Mouse (Mus musculus) stomach, embryonic 15.5 days (tissue): ENCODE data around the gene D8Ertd738e. TPM values are rescaled to one million over a fixed set of nuclear protein-coding genes. Genes with fewer than 3 reads are reported as not detected.

Experiments used
- ATAC-seq: fragments of 200-750 bp; cut with Nextera tagmentation; 2 replicates; pipeline ENCODE4 v1.8.0; 2017; ENCODE audit warnings: low read depth, moderate number of reproducible peaks, moderate TSS enrichment; ENCODE audit not compliant: insufficient read depth, low FRiP score
- H3K27ac ChIP-seq: fragments of 300-500 bp; sonication (generic); 2 replicates; pipeline ENCODE4 v1.5.1; 2015; ENCODE audit warnings: mild to moderate bottlenecking, inconsistent platforms
- H3K27me3 ChIP-seq: fragments of 300-500 bp; sonication (generic); replicated peaks from 2 replicates; pipeline ENCODE4 v1.6.1; 2015; ENCODE audit warnings: inconsistent platforms
- H3K36me3 ChIP-seq: fragments of 300-500 bp; sonication (generic); 2 replicates; pipeline ENCODE4 v1.6.1; 2015; ENCODE audit warnings: inconsistent platforms
- H3K4me1 ChIP-seq: fragments of 300-500 bp; sonication (generic); 2 replicates; pipeline ENCODE4 v1.6.1; 2015; ENCODE audit warnings: inconsistent platforms
- H3K4me2 ChIP-seq: fragments of 300-500 bp; sonication (generic); 2 replicates; pipeline ENCODE4 v1.6.1; 2015; ENCODE audit warnings: mild to moderate bottlenecking, inconsistent platforms
- H3K4me3 ChIP-seq: fragments of 300-500 bp; sonication (generic); replicated peaks from 2 replicates; pipeline ENCODE4 v1.5.1; 2015; ENCODE audit warnings: inconsistent platforms
- H3K9ac ChIP-seq: fragments of 300-500 bp; sonication (generic); 2 replicates; pipeline ENCODE4 v1.6.1; 2015; ENCODE audit warnings: inconsistent platforms
- H3K9me3 ChIP-seq: fragments of 300-500 bp; sonication (generic); 2 replicates; pipeline ENCODE4 v1.6.1; 2016; ENCODE audit warnings: inconsistent platforms
- WGBS: fragments of 180-500 bp; shearing (Covaris S2); methylation state at CpG from one replicate; pipeline ENCODE4 v1.1.7; 2015; 5-methylcytosine and 5-hydroxymethylcytosine counted together
- microRNA counts: library from miRNA; unstranded; fragments of <30 nt; microRNA quantifications from one replicate; lab custom pipeline; 2016
- microRNA-seq: library from miRNA; unstranded; fragments of <30 nt; microRNA quantifications from one replicate; pipeline ENCODE4, GENCODE M21; 2016
- polyA plus RNA-seq: library from polyadenylated mRNA; unstranded; fragments of >200 nt; fragmentation: Nextera tagmentation; extraction: Ambion mirVana; gene quantifications from 2 replicates; pipeline ENCODE4 v1.2.1, GENCODE M21; 2015

The D8Ertd738e gene
- polyA plus RNA-seq, 1 experiment from 2014 or later: 311 TPM

DNA sequence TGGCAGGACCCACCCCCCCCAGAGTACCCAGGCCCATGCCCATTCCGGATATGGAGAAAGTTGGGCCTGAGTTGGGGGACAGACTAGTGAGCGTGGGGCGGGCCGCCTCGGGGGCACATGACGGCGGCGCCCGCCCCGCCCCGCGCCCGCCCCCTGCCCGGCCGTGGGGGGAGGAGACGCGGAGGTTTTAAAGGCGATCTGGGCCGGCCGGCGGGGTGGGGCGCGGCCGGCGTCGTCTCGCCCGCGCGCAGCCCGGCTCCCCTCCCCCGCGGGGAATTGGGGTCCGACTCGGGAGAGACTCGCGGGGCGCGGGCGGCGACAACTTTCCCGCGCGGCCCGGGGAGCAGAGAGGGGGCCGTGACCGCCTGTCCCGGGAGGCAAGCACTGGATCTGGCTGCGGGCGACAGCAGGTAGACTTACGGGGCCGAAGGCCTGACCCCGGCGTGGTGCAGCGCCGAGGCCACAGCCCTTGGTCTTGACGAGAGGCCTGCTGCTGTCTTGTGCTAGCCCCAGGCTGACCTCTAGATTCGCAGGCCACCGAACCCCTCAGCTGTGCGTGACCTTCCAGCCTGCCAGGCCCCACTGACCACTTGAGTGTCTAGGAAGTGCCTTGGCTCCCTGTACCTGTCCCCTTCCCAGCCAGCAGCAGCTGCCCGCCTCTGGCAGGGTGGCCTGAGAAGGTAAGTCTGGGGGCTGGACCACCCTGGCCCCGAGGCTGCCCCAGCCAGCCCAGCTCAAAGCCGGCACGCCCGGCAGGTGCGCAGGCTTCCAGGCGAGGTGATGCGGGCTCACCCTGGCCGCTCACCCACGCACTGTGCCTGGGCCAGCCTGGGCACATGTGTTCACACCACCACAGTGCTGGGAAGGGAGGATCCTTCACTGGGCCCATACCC is 48.6 kb downstream of the D8Ertd738e start:
- WGBS: 4% methylated on average over 56 of the region's 70 CpGs
- H3K27ac ChIP-seq: peak overlapping the region; percentile 97
- peak overlapping the region; percentile 91 for H3K4me2 ChIP-seq
- no peaks in the 10 kb centered on the region for H3K9me3 ChIP-seq
- ATAC-seq: peak; percentile 20
- H3K9ac ChIP-seq: peak overlapping the region; percentile 69
- peaks cover 50% of the 10 kb centered on the region for H3K4me1 ChIP-seq
- H3K4me3 ChIP-seq: peak overlapping the region; percentile 76
- H3K27me3 ChIP-seq: no peaks in the 10 kb centered on the region
- H3K36me3 ChIP-seq: 0 out of 2 replicates have a peak, but pooled peaks cover 8% of the 10 kb centered on the region

DNA sequence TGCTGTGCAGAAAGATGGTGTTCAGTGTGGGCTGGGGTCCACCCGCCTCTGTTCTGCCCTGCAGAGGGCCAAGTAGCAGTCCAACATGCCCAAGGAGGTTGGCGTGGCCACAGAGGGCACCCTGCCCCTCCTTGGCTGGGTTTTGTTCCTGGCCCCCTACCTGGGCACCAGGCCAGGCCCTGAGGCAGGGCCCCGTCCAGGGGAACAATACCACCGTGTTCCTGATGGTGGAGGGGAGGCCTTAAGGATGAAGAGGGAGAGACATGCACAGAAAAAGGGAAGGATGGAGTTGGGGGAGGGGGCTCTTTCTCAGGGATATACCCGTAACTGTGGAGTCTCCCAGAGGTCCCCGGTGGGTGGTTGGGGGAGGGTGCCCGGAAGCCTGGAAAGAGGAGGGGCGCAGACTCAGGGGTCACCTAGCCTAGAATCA is 49.4 kb downstream of the D8Ertd738e start:
- Histone ChIP-seq H3K4me3 (peak overlapping the region; percentile 76), H3K36me3 (0 out of 2 replicates have a peak, but pooled peaks cover 5% of the 10 kb centered on the region), H3K4me1 (peaks cover 50% of the 10 kb centered on the region), H3K9ac (peak overlapping the region; percentile 22; the same call in 1 of the 2 replicates), H3K27me3 (no peaks in the 10 kb centered on the region), H3K4me2 (peak overlapping the region; percentile 91), H3K27ac (peak overlapping the region; percentile 97), H3K9me3 (no peaks in the 10 kb centered on the region)
- WGBS: 22% methylated on average over 8 of the region's 8 CpGs
- no peak for ATAC-seq

DNA sequence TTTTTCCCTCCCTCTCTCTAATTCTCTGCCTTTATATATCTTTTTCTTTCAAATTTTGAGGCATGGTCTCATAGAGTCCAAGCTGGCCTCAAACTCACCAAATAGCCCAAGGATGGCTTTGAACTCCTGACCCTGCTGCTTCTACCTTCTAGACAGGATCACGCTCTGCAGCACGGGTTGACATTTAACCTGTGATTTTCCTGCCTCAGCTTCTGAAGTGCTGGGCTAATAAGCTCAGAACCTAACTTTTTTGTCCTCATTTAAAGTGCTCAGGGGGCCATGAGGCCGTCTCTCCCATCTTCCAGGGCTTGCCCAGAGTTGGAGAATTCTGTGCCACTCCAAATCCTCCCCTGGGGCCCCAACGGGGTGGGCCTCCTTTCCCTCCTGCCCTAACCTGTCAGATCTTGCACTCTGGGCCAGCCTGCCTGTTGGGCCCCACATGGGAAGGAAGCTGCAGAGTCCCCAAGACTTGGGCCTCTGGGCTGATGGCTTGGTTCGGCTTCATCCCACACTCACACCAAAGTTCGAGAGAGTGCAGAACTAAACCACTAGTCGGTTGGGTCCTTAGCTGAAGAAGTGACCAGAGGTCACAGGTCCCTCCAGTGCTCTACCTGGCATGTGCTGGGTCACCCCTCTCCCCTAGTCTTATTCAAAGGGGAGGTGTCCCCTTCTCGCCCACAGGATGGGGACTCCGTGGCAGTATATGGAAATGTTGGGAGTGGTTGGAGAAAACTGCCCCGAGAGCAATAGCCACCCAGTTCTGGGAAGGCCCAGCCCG is 50.0 kb downstream of the D8Ertd738e start:
- peak overlapping the region; percentile 97 for H3K27ac ChIP-seq
- peaks cover 50% of the 10 kb centered on the region for H3K4me1 ChIP-seq
- 40% methylated on average over 11 of the region's 11 CpGs for WGBS
- H3K4me3 ChIP-seq: no peak overlapping the region
- no peak overlapping the region; the same call in 1 of the 2 replicates for H3K9ac ChIP-seq
- H3K27me3 ChIP-seq: no peaks in the 10 kb centered on the region
- no peaks in the 10 kb centered on the region for H3K36me3 ChIP-seq
- no peaks in the 10 kb centered on the region for H3K9me3 ChIP-seq
- peak overlapping the region; percentile 91 for H3K4me2 ChIP-seq
- ATAC-seq: no peak

DNA sequence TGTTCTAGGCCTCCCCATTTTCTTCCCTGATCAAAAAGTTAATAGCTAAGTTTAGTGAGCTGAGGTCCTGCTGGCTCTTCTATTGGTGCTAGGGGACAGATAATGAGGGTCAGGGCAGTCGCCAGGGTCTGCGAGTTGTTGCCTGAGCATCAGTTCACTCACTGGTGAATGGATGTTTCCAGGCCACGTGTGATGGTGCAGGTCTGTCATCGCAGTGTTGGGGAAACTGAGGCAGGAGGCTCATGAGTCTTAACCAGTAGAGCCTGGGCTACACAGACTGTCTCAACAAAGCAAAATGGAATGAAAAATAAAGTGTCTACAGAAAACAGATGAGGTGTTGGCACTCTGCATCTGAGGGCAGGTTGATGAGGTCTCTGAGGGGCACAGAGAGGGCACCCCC is 50.6 kb downstream of the D8Ertd738e start:
- Histone ChIP-seq H3K36me3 (no peaks in the 10 kb centered on the region), H3K4me3 (no peak overlapping the region), H3K9ac (no peak overlapping the region), H3K4me1 (peaks cover 45% of the 10 kb centered on the region), H3K9me3 (no peaks in the 10 kb centered on the region), H3K27me3 (no peaks in the 10 kb centered on the region), H3K4me2 (peak overlapping the region; percentile 72), H3K27ac (peak overlapping the region; percentile 97)
- ATAC-seq: no peak
- WGBS: 29% methylated on average over 4 of the region's 4 CpGs

DNA sequence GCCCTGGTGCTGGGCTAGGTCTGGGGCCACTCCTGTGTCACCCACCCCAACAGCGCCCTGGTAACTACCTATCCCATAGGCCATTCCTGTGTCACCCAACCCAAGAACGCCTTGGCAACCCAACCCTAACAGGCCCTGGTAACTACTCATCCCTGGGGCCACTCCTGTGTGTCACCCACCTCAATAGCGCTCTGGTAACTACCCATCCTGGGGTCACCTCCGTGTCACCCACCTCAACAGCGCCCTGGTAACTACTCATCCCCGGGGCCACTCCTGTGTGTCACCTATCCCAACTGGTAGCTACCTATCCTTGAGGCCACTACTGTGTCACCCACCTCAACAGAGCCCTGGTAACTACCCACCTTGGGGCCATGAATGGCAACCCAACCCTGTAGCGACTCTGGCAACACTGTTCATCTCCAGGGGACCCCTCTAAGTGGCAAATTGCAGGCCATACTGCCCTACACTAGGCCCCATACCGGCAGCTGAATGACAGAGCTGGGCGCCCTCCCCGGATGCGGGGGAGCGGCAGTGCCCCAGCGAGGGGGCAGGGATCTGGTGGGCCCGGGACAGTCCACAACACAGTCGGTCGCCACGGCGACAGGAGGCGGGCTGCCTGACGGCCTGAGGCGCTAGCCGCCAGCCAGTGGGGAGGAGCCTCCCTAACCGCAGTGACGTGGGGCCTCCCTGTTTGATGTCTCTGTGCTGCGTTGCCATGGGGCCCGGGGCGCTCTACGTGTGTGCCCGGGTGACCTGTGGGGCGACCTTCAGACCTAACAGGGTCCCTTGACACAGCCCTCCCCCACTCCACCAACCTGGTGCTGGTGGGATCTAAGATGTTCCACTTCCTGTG is 51.4 kb downstream of the D8Ertd738e start:
- Histone ChIP-seq H3K27me3 (no peaks in the 10 kb centered on the region), H3K4me1 (peaks cover 44% of the 10 kb centered on the region), H3K27ac (peak overlapping the region; percentile 97), H3K9ac (peak overlapping the region; percentile 25), H3K4me2 (peak overlapping the region; percentile 72), H3K9me3 (no peaks in the 10 kb centered on the region), H3K36me3 (no peaks in the 10 kb centered on the region), H3K4me3 (peak overlapping the region; percentile 48)
- 2% methylated on average over 30 of the region's 30 CpGs for WGBS
- ATAC-seq: peak; percentile 77

DNA sequence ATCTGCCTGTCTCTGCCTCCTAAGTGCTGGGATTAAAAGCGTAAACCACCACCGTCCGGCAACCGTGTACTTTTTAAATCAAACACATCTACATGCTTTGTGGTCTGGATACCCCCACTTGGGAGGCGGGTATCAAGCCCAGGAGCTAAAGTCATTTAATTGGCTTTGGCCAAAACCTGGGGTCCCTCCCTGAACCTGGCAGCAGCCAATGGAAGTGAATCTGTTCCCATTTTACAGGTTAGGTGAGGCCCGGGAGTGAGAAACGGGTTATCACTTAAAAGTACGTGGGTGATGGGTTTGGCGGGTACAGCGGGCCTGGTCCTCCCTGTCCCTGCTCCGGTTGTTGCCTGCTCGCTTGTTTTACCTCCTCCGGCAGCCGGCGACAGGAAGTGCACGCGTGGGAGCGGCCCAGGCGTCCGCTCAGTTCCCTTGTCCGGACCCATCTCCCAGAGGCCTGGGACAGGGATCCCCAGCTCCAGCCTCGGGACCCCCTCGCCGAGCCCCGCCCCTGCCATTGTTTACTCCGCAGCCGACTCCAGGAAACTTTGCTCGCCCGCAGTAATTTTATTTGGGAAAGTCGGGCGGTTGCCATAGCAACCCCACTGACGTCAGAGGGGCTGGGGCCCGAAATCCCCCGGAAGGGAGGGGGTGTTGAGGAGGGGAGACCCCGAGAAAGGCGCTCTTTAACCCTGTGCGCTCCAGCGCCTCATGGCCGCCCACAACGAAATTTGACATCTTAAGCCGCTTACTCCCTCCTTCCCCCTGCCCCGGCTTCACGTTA is 52.2 kb downstream of the D8Ertd738e start:
- peak; percentile 21 for ATAC-seq
- Histone ChIP-seq H3K9ac (peak overlapping the region; percentile 50; the same call in 1 of the 2 replicates), H3K4me1 (peaks cover 43% of the 10 kb centered on the region), H3K27ac (peak overlapping the region; percentile 97), H3K4me3 (peak overlapping the region; percentile 48), H3K4me2 (peak overlapping the region; percentile 72), H3K27me3 (no peaks in the 10 kb centered on the region), H3K9me3 (no peaks in the 10 kb centered on the region), H3K36me3 (no peaks in the 10 kb centered on the region)
- WGBS: 1% methylated on average over 43 of the region's 43 CpGs

MicroRNAs encoded within 50 kb of the gene (microRNA counts, 519-probe panel; counts per million panel counts)
- microRNA mmu-miR-23a (lab: Ali Mortazavi, UCI) (3,578 counts per million, percentile 90 among the panel's probes with 10 or more counts), microRNA mmu-miR-27a (lab: Ali Mortazavi, UCI) (3,738 counts per million, percentile 93 among the panel's probes with 10 or more counts)

Small RNAs within 50 kb of the gene (microRNA-seq; reads per million reads assigned to microRNA genes)
- gene Mir23a (17,709 reads per million, percentile 96 among the genes with 10 or more reads in this experiment), gene Mir24-2 (not detected), gene Mir27a (291 reads per million, percentile 63 among the genes with 10 or more reads in this experiment), gene Mir3074-2 (not detected)

Other genes starting within 250 kb of the D8Ertd738e start
- 0.53 and 0.68 TPM in 2 replicates for gene 1700067K01Rik, start 248.2 kb downstream of the D8Ertd738e start, polyA plus RNA-seq
- gene 2210011C24Rik, start 237.5 kb downstream of the D8Ertd738e start, polyA plus RNA-seq: 0.67 and 1.0 TPM in 2 replicates
- 6.6 and 6.7 TPM in 2 replicates for gene Palm3, start 228.2 kb downstream of the D8Ertd738e start, polyA plus RNA-seq
- gene Il27ra, start 207.1 kb downstream of the D8Ertd738e start, polyA plus RNA-seq: 1.1 and 1.7 TPM in 2 replicates
- gene Rln3, start 204.7 kb downstream of the D8Ertd738e start, polyA plus RNA-seq: not detected in 2 replicates
- 1.1 and 1.3 TPM in 2 replicates for gene Gm10643, start 184.6 kb downstream of the D8Ertd738e start, polyA plus RNA-seq
- gene Rfx1, start 182.9 kb downstream of the D8Ertd738e start, polyA plus RNA-seq: 8.0 and 8.8 TPM in 2 replicates
- 6.8 and 7.7 TPM in 2 replicates for gene Dcaf15, start 145.0 kb downstream of the D8Ertd738e start, polyA plus RNA-seq
- 0.36 and 0.39 TPM in 2 replicates for gene Podnl1, start 123.7 kb downstream of the D8Ertd738e start, polyA plus RNA-seq
- gene Cc2d1a, start 101.8 kb downstream of the D8Ertd738e start, polyA plus RNA-seq: 22.2 and 22.7 TPM in 2 replicates
- 0.91 and 1.2 TPM in 2 replicates for gene 4930432K21Rik, start 101.7 kb downstream of the D8Ertd738e start, polyA plus RNA-seq
- 1.7 and 2.3 TPM in 2 replicates for gene Nanos3, start 64.5 kb downstream of the D8Ertd738e start, polyA plus RNA-seq
- gene Zswim4, start 12.7 kb downstream of the D8Ertd738e start, polyA plus RNA-seq: 8.9 and 9.7 TPM in 2 replicates
- 68.9 and 73.2 TPM in 2 replicates for gene Mri1, start 7.6 kb upstream of the D8Ertd738e start, polyA plus RNA-seq
- gene Ccdc130, start 20.7 kb upstream of the D8Ertd738e start, polyA plus RNA-seq: 14.4 and 17.8 TPM in 2 replicates
- 4.1 and 5.3 TPM in 2 replicates for gene Cacna1a, start 138.7 kb upstream of the D8Ertd738e start, polyA plus RNA-seq